Mouse (Mus musculus) testis, adult 10 weeks (tissue): ENCODE measurements around the gene Gm7030. TPM values are rescaled to one million over a fixed set of nuclear protein-coding genes. Genes with fewer than 3 reads are reported as not detected.

Experiments
- polyA plus RNA-seq: library from polyadenylated mRNA; stranded (reverse); fragments of 350-450 nt; fragmentation: Illumina TruSeq; extraction: RNeasy Lipid Tissue Mini Kit (QIAGEN cat#74804); gene quantifications from one replicate; pipeline ENCODE4 v1.2.3, GENCODE M21; 2014; ENCODE audit warnings: low read depth, low replicate concordance

Gene Gm7030
- not detected for polyA plus RNA-seq

GRCm38 (mm10) chr17:36128968-36129817, at the start of gene Gm7030:
Gm7030 (minus strand) TSS chr17:36129425.

GRCm38 (mm10) chr17:36168039-36168652, 38.9 kb upstream of the Gm7030 start, which contains the start of gene Gm8909:
Gm8909 (minus strand) TSS chr17:36168537.

GRCm38 (mm10) chr17:36121352-36122020, 7.7 kb downstream of the Gm7030 start, which contains the start of gene Gm19684:
Gm19684 (plus strand) TSS chr17:36121678.

Other genes starting within 250 kb of the Gm7030 start
- 55.0 TPM for gene Dhx16, start 249.6 kb downstream of the Gm7030 start, polyA plus RNA-seq
- gene 2310061I04Rik, start 232.0 kb downstream of the Gm7030 start, polyA plus RNA-seq, result 51.0 TPM
- gene Atat1, start 219.3 kb downstream of the Gm7030 start, polyA plus RNA-seq, result 26.8 TPM
- 22.7 TPM for gene Mrps18b, start 213.0 kb downstream of the Gm7030 start, polyA plus RNA-seq
- gene Ppp1r10, start 213.0 kb downstream of the Gm7030 start, polyA plus RNA-seq, result 162 TPM
- 95.3 TPM for gene Abcf1, start 159.7 kb downstream of the Gm7030 start, polyA plus RNA-seq
- gene Gnl1, start 149.6 kb downstream of the Gm7030 start, polyA plus RNA-seq, result 5.8 TPM
- 8.7 TPM for gene Prr3, start 149.2 kb downstream of the Gm7030 start, polyA plus RNA-seq
- 0.13 TPM for gene H2-T24, start 108.9 kb downstream of the Gm7030 start, polyA plus RNA-seq
- 0.38 TPM for gene H2-T23, start 96.6 kb downstream of the Gm7030 start, polyA plus RNA-seq
- 0.71 TPM for gene H2-T22, start 86.7 kb downstream of the Gm7030 start, polyA plus RNA-seq
- not detected for gene Gm6034, start 86.5 kb downstream of the Gm7030 start, polyA plus RNA-seq
- gene Gm11127, start 71.1 kb downstream of the Gm7030 start, polyA plus RNA-seq, result not detected
- gene Gm19684, start 7.7 kb downstream of the Gm7030 start, polyA plus RNA-seq, result not detected
- gene Gm8909, start 39.1 kb upstream of the Gm7030 start, polyA plus RNA-seq, result not detected
- gene H2-T3, start 60.9 kb upstream of the Gm7030 start, polyA plus RNA-seq, result not detected
- gene Rpp21, start 128.6 kb upstream of the Gm7030 start, polyA plus RNA-seq, result 6.4 TPM
- gene Trim39, start 142.8 kb upstream of the Gm7030 start, polyA plus RNA-seq, result 45.3 TPM
- gene H2-M10.2, start 157.1 kb upstream of the Gm7030 start, polyA plus RNA-seq, result not detected
- gene H2-M10.1, start 196.7 kb upstream of the Gm7030 start, polyA plus RNA-seq, result not detected
- gene H2-M10.3, start 239.0 kb upstream of the Gm7030 start, polyA plus RNA-seq, result not detected